Mouse (Mus musculus) left cerebral cortex, adult 8-10 months (tissue): Measurements from ENCODE around the gene Rasgef1c. TPM values are rescaled to one million over a fixed set of nuclear protein-coding genes. Genes with fewer than 3 reads are reported as not detected.

Experiments used
- DNase-seq, 2 experiments: peaks; one replicate each; pipeline ENCODE4 v3.0.0; 2022; ENCODE audit warnings: low spot score in 2 of 2
- total RNA-seq, 4 experiments: library from RNA; stranded (reverse); gene quantifications; 2 replicates each; pipeline ENCODE4 v1.2.4; 2022

The Rasgef1c gene
- total RNA-seq, 4 experiments from 2014 or later: 30.9 to 37.4 (median 34.3) TPM

DNA sequence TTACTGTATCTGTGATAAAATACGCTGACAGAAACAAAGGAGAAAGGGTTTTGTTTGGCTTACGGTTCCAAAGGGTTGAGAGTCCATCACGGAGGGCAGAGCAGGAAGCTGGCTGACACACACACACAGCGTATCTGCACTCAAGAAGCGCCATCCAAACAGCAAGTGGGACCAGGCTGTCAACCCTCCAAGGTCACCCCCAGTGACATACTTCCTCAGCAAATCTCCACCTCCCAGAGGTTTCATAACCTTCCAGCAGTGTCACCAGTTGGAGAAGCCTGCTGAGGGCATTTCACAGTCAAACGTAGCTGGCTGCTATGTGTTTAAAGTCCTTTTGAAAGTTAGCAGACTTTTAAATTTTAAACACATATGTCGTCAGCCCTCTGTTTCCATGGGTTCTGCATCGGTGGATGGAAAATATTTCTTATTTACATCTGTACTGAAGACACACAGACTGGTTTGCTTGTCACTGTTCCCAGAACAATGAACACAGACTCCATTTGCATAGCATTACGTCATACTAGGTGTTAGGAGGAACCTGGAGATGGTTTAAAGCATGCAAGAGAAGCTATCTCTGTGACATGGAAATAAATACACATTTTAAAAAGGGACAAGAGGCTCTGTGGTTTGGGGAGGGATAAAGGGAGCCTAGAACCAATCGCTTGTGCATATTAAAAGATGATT lies 72.2 kb downstream of the Rasgef1c start:
- no peak for DNase-seq

DNA sequence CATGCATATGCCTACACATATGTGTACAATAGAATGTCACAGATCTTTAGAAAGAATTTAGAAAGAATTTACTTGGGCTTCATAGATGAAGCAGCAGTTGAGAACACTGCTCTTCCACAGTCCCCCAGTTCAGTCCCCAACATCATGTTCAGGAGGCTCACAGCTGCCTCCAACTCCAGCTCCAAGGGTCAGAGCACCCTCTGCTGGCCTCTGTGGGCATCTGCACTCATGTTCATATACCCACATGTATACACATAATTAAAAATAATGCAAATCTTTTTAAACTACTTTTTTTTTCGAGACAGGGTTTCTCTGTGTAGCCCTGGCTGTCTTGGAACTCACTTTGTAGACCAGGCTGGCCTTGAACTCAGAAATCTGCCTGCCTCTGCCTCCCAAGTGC lies 73.0 kb downstream of the Rasgef1c start:
- DNase-seq: no peak

DNA sequence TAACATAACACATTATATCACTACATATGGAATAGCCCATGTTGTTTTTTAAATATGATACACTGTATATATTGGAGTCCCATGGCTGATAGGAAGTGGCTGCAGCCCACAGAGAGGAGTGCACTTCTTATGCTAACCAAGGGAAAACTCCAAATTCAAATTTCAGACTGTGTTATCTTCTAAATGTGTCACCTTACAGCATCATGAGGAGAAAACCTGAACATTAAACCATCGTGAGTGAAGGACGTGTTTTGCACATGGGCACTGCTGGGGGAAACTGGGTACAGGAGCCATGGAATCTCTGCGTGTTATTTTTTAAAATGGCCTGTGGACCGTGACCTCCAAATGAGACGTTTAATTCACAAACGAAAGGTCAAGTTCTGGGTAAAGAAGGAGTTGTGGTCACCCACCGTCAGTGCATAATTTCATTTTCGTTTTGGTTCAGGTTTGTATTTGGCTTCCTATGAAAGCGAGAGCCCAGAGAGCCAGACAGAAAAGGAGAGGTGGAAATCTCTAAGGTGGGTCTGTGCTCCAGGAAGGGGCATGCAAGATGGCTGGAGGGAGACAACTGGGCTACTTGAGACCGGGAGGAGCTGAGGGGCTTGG lies 76.4 kb downstream of the Rasgef1c start:
- no peak for DNase-seq

DNA sequence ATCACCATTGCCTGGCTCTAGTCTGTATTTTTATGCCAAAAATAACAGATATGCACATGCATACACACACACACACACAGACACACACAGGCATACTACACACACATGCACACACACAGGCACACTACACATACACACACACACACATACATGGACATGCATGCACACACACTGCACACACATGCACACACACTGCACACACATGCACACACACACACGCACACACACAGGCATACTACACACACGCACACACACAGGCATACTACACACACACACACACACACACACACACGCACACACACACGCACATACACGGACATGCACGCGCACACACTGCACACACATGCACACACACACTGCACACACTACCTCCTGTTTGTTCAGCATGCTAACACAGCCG lies 77.3 kb downstream of the Rasgef1c start:
- no peak for DNase-seq

DNA sequence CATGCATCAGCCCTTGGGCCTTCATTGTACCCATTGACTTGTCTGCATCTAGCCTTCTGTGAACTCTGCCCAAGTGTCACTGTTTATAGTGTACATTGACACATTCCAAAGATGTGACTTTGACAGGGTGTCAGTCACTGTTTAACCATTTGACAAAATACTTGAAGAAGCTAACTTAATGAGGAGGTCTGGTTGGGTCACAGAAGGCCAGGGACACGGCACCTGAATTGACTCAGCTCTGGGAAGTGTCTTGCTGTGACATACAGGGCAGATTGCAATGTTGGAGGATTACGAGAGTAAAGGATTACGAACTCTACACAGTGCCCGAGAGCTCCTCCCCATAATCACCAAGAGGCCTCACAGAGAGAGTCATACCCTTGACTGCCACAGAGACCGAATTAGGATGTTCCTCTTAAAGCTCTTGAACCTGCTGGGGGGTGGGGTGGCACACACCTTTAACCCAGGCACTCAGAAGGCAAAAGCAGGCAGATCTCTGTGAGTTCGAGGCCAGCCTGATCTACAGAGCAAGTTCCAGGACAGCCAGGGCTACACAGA lies 79.1 kb downstream of the Rasgef1c start:
- DNase-seq: no peak

- no peak for DNase-seq
Observed at GRCm38 (mm10) chr11:49981321-49981963, 79.8 kb downstream of the Rasgef1c start.

- DNase-seq: no peak
Observed at GRCm38 (mm10) chr11:49982094-49982493, 80.5 kb downstream of the Rasgef1c start.

GRCm38 (mm10) chr11:49982881-49983280 lies 81.2 kb downstream of the Rasgef1c start:
- DNase-seq: no peak

GRCm38 (mm10) chr11:49983875-49984552 lies 82.4 kb downstream of the Rasgef1c start:
- no peak for DNase-seq

DNA sequence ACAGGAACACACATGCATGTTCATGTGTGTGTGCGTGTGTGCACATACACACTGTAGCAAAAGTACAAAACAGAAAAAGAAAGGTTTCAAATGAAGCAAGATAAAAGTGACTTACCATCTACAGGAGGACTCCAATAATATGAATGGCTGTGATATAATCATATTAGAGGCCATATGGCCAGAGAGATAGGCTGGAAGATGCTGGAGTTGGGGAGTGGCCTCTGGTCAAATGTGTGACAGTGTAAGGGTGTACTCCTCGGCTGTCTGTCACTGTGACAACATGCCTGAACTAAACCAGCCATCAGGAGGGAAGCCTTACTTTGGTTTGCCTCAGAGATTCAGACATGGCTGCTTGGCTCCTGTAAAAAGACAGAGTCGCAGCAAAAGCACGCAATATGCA lies 83.4 kb downstream of the Rasgef1c start:
- no peak for DNase-seq

GRCm38 (mm10) chr11:49986277-49987036 lies 84.8 kb downstream of the Rasgef1c start:
- peak in 1 of 2 experiments; percentile 67 for DNase-seq

GRCm38 (mm10) chr11:49994536-49994935 lies 92.9 kb downstream of the Rasgef1c start:
- DNase-seq: no peak

DNA sequence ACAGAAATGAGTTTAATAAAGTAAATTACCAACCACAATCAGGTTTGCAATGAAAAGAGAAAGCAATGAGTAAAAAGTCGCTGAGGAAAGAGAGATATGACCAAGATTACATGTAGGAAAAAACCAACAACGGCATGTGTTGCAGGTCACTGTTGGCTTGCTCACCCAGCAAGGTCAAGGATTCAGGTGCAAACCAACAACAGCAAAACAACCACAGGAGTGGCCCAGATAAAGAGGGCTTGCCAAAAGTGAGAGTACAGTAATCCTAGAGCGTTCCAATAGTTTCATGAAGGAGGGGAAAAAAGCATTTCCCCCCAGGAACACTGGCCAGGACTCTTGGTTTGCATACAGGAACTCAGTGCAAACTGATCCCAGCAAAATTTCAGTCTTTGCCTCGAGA lies 94.8 kb downstream of the Rasgef1c start:
- no peak for DNase-seq

GRCm38 (mm10) chr11:49997321-49997720 lies 95.7 kb downstream of the Rasgef1c start:
- DNase-seq: peak in 1 of 2 experiments; percentile 46

DNA sequence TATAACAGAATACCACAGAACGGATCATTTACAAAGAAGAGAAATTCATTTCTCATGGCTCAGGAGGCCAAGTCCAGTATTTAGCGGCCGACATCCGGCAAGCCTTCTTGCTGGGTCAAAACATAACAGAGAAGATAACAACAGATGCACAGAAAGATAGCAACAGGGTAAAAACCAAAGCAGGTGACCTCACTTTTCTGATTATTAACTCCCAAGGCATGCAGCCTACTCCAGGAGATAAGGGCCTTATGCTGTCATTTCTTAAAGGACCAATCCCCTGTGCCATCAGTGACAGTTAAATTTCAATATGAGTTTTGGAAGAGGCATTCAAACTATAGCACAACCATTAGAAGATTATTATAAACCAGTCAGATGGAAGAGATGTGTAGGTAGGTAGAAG lies 101.2 kb downstream of the Rasgef1c start:
- no peak for DNase-seq

DNA sequence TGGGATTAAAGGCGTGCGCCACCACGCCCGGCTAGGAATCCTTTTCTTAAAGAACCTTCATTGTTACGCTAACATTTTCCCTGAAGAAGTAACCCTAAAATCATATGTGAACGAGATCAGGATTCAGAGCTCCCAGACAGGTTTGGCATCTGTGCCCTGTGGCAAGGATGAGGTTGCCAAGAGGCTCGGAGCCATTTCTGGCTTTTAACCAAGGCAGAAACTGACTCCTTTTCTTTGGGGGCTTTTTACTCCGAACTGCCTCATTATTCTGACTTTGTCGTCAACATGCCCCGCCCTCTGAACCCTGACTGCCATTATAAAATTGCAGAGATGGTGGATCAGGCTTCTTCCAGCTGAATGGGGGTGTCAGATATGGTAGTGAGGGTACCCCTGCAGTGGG lies 106.1 kb downstream of the Rasgef1c start:
- DNase-seq: no peak

DNA sequence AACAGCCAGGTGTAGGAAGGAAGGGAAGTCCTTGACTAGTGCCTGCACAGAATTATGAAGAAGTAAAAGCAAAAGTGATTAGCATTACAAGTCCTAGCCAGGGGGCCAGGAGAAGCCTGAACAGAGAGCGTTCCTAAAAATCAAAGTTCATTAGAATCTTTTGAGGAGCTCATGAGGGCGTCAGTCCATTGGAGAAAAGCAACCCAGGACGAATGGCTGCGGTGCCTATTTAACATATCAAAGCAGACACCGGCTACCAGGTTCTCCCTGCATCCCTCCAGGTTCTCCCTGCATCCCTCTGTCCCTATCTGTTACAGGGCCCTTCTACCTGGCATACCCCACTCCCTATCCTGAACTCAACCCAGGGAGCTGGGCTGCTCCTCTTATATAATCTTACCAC lies 106.6 kb downstream of the Rasgef1c start:
- no peak for DNase-seq

DNA sequence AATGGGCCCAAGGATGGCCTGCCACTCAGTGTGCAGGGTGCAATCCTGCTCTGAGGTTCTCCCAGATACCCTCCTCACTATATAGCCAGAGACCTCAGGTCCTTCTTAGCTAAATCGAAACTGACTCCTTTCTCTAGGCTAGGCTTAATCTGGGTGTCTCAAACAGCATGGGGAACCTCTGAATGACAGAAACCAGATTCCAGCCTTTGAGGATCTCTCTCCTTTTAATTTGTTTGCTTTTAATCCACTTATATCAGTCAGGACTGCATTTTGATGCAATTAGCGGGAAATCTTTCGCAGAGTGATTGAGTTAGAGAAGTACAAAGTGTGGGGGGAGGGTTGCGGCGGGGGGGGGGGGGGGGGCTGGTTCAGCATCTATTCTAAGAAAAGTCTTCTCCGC lies 111.4 kb downstream of the Rasgef1c start:
- no peak for DNase-seq

- DNase-seq: no peak
Observed at GRCm38 (mm10) chr11:50016503-50016902, 114.9 kb downstream of the Rasgef1c start.

- no peak for DNase-seq
Observed at GRCm38 (mm10) chr11:50017511-50017910, 115.9 kb downstream of the Rasgef1c start.

DNA sequence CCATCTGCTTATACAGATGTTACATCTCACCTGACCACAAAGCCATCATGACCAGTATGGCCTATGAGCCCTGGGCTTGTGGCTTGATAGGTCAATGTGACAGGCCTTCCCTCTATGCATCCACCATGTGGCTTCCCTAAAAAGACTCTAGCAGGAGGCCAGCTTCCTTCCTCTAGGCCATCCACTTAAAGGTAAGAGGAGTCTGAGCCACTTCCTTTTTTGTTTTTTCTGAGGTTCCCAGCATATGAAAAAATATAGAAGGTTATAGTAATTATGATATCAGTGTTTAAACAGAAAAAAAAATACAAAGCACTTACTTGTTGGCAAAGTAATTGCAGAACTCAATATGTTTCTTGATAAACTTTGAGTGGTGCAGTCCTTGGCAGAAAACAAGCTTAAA lies 117.2 kb downstream of the Rasgef1c start:
- DNase-seq: no peak
